Mouse (Mus musculus) cerebellum, postnatal 25 days (tissue): ENCODE data around the gene Nup210l.
A peak's percentile ranks its signal among the peaks of the same experiment; 100 is the strongest.
"Not testable (repeated sequence)": the region's sequence is repeated elsewhere in the genome, so short reads cannot be mapped to it uniquely, and the experiment has no call there.

Source experiments
- DNase-seq, 2 experiments: peaks; one replicate each; pipeline ENCODE4 v3.0.0; 2021; ENCODE audit warnings: mixed read lengths in 2 of 2

The Nup210l gene

DNA sequence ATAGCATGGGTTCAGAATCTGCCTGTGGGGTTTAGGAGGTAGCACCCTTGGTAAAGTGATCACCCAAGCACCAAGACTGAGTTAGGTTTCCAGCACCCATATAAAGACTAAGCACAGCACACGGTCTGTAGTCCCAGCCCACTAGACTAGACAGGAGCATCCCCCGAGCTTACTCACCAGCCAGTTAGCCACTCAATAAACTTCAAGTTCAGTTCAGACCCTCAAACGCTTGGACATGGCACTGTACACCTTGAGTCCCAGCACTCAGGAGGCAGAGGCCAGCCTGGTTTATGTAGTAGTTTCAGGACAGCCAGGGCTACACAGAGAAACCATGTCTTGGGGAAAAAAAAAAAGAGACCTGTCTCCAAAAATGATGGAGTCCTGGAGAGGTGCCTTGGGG is 2.9 kb upstream of the Nup210l start:
- no peak for DNase-seq

DNA sequence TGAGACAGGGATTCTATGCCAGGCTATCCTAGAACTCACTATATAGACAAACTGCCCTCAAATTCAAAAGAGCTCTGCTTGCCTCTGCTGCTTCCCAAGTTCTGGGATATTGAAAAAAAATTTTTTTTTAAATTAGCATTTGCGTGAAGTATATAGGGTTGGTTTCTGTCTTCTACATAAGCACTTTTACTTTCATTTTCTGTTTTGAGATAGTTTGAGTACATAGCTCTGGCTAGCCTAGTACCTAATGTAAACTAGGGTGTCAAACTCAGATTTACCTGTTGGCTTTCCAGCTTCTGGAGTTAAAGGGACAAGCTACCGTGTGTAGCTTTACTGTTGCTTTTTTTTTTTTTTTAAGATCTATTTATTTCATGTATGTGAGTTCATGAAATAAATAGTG is 2.3 kb upstream of the Nup210l start:
- DNase-seq, result no peak

DNA sequence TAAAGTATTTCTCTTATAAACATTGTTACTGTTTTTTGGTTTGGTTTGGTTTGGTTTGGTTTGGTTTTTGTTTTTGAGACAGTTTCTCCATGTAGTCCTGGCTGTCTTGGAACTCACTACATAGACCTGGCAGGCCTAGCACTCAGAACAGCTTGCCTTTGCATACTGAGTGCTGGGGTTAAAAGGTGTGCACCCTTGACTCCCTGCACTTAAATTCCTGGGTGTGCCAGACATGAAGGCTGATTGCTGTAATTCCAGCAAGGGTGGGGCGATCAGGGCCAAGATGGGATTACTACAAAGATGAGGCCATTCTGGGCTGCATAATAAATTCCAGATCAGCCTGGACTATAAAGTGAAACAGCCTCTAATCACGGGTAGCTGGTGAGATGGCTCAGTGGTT is 1.7 kb upstream of the Nup210l start:
- no peak for DNase-seq

DNA sequence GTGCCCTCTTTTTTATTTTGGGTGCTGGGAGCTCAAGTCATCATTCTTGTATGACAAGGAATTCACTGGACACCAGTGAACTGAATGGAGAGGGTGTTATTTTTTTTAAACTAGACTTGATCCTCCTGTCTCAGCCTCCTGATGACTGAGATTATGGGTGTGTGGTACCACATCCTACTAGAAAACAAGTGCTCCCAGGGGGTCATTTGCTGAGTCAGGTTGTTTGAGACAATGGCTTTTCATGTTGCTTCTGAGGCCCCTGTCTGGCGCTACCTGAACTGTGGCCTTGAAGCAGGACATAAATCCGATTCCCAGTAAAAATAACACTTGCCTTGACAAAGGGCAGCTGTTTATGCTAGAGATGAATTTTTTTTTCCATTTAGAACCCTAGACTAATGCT is 756 bp upstream of the Nup210l start:
- DNase-seq, result no peak

DNA sequence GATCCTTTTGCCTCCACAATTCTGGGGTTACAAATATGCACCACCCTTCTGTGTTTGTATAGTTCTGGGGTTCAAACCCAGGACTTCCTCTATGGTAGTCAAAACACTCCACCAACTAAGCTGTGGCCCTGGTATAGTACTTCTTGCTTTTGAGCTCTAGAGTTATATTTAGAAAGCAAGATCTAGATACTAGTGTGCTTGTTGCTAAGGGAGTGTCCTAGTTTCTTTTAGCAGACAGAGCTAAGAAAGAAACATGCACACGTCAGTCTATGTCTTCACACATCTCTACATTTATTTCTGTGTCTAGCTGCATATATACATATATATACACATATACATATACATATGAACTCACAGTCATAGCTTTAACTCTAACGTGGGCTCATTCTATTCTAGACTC is 7.8 kb downstream of the Nup210l start:
- no peak for DNase-seq

DNA sequence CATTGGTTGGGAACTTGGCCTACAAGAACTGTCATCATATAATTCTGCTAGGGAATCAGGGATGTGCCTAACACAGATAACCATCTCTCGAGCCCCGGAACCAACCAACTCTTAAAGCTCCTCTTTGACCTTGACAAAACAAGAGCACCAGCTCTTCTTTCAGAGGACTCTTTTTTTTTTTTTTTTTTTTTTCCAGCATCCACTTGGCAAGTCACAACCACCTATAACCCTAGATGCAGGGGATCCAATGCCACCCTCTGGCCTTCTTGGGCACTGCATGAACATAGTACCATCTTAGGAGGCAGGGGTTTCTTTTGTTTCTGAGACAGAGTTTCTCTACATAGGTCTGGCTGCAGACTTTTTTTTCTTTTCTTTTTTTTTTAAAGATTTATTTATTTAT is 10.4 kb downstream of the Nup210l start:
- DNase-seq, result no peak

DNA sequence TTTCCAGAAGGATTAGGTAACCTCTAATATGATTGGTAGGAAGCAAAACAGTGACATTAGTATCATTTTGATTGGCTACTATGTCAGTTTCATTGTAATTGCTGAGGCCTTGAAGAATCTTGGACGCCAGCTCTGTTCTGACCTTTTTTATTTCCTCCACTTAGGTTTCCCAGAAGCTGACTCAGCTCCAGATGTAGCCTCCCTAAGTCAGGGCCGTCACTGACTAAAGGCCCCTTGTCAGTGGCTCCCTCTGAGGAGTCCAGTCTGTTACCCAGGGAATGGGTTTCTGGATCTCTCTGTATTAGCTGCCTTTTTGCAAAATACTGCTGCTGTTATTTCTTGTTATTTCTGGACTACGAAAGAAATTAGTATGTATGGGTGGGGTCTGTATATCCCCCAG is 11.6 kb downstream of the Nup210l start:
- no peak for DNase-seq

DNA sequence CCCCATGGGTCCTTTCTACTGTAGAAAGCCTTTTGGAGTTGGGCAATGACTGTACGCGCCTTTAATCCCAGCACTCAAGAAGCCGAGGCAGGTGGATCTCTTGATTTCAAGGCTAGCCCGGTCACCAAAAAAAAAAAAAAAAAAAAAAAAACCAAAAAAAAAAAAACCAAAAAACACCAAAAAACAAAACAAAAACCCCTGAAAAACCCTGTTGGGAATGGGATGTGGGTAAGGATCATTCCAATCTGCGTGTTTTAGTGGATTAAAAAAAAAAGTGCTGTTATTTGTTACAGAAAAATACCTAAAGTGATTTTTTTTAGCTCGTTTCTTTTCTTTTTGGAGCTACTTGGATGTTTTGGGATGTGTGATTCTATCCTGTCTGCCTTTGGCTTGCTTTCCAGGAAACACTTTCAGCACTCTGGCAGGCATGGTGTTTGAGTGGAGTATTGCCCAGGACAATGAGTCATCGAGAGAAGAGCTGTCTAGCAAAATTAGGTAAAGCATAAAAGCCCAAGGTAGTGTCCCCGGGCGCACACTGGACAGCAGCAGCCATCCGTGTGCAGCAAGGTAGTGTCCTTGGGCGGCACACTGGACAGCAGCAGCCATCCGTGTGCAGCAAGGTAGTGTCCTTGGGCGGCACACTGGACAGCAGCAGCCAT is 14.3 kb downstream of the Nup210l start:
- peak; percentile 58 to 72 for DNase-seq

DNA sequence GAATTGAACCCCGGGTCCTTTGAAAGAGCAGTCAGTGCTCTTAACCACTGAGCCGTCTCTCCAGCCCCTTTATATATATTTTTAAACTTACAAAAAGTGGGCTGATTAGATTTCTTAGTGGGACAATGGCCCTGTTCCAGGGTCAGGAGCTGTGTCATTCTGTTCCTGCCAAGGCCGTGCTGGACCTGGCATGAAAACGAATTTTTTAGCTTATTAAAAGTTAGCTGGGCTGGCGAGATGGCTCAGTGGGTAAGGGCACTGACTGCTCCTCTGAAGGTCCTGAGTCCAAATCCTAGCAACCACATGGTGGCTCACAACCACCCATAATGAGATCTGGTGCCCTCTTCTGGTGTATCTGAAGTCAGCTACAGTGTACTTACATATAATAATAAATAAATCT is 18.1 kb downstream of the Nup210l start:
- not testable (repeated sequence) for DNase-seq

DNA sequence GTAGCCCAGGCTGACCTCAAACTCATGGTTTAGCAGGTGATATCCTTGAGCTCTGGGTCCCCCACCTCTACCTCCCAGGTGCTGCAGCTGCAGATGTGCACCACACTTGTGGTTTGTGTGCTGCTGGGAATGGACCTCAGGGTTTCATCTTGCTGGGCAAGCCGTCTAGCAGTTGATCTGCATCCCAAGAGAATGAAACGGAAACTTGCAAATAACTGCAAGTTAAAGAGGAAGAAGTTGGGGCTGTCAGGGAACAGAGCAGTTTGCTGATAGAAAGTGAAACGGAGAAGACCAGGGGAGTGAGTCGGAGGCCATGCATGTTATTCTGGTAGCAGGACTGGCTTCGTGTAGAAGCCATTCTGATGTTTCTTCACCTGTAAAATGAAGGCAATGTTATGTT is 21.8 kb downstream of the Nup210l start:
- DNase-seq, result no peak

DNA sequence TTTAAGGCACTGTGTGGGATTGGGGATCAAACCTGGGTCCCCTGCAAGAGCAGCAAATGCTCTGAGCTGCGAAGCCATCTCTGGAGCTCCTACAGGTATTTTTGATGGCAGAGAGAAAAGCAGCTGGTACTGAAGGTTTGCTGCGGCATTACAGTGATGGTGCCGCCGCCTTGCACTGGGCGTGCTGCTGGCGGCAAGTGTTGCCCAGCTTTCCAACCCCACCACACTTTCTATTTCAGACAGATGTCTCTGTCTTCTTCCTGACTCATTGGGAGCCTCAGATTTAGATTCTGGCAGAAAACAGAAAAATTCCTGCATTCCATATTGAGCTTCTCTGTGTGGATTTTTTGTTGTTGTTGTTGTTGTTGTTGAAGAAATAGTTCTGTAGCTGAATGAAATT is 23.9 kb downstream of the Nup210l start:
- DNase-seq, result no peak

DNA sequence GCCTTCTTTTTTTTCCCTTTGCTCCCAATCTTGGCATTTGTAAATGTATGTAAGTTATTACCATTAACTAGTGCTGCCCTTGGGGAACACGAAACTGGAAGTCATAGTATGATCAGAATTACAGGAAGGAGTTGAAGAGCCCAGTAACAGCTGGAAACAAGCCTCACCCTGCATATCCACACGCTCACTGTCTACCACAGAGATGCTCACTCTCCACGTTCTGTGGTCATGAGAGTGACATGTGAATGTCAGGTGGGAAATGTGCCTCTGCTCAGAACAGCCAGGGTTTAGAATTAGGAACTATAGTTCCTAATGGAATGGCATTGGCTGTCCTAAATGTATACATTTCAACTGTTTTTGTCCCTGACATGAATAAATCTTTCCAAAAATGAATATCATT is 28.8 kb downstream of the Nup210l start:
- no peak for DNase-seq

DNA sequence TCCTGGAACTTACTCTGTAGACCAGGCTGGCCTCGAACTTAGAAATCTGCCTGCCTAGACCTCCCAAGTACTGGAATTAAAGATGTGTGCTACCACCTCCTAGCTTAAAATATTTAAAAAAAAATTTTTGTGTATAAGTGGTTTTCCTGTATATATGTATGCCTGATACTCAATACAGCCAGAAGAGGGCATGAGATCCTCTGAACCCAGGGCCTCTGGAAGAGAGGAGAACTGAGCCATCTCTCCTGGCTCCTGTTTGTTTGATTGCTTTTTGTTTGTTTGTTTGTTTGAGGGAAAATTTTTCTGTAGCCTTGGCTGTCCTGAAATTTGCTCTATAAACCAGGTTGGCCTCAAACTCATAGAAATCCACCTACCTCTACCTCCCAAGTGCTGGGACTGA is 29.4 kb downstream of the Nup210l start:
- no peak for DNase-seq

DNA sequence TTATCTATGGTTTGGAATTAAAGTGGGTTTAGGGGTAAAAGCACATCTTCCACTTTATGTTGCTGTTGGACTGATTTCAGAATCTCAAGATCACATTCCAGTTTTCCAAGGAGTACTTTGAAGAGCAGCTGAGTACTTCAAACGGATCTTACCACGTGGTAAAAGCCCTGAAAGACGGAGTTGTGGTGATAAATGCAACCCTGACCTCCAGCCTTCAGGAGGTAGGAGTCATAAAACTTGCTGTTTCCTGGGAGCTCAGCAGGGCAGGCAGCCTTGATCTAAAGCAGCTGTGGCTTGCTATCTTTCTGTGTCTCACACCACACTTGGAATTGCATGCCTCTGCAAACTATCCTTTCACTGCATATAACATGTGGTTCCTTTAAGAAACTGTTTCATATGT is 30.6 kb downstream of the Nup210l start:
- no peak for DNase-seq

DNA sequence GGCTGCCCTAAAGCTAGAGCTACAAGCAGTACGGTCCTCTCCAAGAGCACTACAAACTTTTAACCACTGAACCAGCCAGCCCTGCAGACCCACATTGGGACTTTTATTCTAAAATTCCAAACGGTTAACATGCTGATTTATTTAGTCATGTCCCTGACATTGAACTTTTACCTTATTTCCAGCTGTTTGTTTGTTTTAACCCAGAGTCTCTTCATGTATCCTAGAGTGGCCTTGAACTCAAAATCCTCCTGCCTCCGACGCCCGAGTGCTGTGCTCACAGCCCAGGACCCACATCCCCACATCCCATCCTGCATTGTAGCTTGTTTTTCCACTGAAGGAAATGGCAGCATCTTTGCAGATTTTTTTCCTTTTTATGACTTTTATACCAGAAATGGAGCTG is 31.1 kb downstream of the Nup210l start:
- no peak for DNase-seq

DNA sequence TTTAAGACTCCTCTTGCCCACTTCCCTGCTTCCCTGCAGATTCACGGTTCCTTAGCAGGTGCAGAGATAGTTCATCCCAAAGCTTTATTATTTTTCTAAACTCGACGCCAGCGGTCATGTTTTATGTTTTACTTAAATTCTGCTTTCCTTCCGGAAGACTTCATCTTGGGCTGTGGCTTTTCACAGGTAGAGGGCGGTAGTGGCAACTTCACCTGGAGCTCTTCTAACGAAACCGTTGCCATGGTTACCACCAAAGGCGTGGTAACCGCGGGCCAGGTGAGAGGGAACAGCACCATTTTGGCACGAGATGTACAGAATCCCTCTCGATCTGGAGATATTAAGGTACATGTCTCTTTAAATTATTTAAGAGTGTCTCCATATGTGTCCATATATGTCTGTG is 32.7 kb downstream of the Nup210l start:
- DNase-seq, result peak in 1 of 2 experiments; percentile 24

DNA sequence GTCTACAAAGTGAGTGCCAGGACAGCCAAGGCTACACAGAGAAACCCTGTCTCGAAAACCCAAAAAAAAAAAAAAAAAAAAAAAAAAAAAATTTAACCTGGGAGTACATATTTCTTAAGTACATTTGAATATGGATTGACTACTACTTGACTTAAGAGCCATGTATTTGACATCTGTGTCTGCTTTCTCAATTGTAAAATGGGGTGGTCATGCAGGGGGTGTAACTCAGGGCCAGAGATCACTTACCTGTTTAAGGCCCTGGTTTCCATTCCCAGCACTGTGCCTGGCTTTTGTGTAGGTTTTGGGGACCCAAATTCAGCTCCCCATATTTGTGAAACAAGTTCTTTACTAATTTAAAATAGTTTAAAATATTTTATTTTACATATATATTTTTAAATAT is 33.7 kb downstream of the Nup210l start:
- no peak for DNase-seq

DNA sequence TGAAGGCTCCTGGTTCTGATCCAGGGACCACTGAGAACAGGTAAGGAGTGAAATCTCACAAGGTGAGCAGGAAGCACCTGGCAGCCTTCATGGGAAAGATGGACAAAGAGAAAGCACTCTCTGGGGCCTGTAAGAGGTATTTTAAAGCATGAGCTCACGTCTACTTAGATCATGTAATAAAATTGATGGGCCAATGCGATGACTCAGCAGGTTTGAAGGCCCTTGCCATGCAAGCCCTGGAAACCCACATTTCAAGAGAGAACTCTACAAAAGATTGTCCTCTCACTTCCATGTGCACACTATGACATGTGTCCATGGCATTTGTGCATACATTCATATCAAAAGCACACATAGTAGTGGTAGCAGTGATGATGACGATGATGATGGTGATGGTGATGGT is 36.0 kb downstream of the Nup210l start:
- DNase-seq, result no peak

DNA sequence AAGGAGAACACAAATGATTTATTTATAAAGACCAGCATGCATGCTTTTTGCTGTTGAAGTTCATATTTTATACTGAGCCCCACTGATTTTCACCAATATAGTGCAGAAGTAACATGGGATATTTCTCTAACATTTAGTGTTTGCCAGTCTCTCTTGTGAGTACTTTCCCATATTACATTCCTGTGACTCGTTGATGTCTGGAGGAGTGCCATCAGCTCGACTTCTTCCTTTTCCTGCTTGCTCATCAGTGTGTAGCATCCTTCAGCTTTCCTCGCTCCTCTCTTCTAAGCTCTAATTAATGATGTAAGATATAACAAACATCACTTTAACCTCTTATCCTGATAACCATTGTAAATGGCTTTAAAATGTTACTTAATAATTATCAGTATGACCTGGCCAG is 41.5 kb downstream of the Nup210l start:
- no peak for DNase-seq

DNA sequence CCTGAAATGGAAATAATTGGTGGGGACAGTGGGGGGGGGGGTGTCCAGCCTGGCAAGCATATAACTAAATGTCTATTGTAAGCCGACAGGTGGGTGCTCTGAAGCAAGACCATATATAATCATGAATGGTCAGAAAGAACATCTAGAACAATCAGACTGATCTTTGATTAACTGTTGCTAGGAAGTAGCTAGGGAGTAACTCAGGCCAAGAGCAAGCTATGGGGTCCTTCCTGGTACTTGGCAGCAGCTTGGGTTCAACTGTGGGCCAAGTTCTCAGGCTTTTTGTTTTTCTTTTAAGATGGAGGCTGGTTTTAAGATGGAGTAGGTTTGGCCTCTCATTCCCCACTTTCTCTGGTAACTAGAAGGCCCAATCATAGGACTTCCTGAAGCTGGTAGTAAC is 42.7 kb downstream of the Nup210l start:
- no peak for DNase-seq

DNA sequence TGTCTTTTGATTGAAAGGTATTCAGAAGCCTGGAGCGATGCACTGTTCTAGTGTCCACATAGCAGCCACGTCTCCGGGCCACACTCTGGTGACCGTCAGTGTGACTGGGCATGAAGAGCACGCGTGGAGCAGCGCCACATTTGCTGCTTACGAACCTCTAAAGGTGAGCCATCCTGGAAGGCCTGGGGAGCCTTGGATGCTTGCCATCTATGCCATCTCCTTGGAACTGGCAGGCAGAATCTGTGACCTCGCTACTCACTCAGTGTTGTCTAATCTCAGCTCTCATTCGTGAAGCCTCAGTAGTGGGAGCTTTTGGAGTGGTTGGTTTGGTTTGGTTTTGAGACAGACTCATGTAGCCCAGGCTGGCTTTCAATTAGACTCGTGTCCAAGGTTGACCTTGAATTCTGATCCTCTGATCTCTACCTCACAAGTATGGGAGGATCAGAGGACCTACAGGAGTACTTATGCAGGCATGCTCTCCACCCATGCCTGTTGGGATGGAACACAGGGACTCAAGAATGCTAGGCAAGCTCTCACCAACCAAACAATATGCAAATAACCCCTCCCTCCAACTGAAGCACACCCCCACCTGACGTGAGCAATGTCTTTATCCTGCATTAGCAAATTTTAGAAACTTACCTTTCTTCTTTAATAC is 47.3 kb downstream of the Nup210l start:
- DNase-seq, result peak in 1 of 2 experiments; percentile 9

DNA sequence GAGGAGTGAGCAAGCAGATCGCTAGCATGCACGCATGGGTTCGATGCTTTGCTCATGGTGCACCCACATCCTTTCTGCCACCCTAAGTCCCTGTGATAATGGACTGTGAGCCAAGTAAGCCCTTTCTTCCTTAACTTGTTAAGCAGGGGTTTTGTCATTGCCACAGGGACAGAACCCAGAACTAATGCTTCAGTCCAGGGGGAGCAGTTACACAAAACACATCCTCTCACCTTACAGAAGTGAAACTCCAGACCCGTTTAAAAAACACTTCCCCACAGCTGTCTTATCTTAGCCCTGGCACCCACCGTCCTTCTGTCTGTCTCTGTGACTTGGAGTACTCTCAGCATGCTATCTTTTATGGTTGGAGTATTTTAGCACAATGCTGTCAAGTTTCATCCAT is 52.1 kb downstream of the Nup210l start:
- DNase-seq, result no peak

DNA sequence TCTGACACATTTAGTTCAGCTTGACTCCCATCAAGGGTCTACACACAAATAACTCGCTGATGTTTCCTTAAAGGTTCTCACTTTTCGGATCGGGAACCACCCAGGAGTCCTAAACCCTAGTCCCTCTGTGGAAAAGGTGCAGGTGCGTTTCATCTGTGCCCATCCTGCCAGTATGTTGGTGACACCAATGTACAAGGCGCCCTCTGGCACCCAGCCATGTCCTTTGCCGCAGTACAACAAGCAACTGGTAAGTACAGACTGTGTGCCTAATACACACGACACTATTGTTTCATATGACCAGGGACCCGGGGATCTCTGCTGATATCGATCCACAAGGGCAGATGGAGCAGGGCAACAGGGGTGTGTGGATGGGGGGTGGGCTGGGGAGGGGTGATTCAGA is 55.8 kb downstream of the Nup210l start:
- DNase-seq, result peak in 1 of 2 experiments; percentile 5

DNA sequence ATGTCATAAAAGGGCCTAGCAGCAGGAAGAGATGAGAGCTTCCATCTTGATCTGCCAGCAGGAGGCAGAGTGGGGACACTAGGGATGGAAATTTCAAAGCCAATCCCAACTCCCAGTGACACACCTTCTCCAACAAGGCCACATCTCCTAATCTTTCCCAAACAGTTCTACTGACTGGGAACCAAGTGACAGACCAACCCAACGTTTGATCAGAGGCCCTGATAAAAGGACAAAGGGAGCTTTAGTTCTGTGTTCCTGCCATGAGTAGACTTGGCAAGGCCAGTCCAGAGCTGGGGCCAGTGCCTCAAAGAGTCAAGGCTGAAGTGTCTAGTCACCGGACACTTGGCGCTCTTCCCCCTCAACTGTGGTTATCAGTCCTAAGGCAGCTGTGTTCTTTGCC is 57.6 kb downstream of the Nup210l start:
- DNase-seq, result no peak

DNA sequence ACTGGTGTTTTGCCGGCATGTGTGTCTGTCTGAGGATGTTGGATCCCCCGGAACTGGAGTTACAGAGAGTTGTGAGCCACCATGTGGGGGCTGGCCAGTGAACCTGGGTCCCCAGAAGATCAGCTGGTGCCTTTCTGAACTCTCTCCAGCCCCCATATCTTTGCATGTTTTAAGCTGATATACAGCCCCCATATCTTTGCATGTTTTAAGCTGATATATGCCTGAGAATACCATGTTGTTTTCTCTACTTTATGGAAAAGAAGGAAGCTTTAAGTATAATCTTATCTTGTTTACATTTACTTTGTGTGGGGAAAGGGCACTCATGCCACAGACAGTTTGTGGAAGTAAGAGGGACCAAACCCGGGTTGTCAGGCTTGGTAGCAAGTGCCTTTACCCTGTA is 75.6 kb downstream of the Nup210l start:
- DNase-seq, result no peak
